Mouse (Mus musculus): ENCODE measurements around the gene Gm45837. TPM values are rescaled to one million over a fixed set of nuclear protein-coding genes. Genes with fewer than 3 reads are reported as not detected.
"Not testable (repeated sequence)": the region's sequence is repeated elsewhere in the genome, so short reads cannot be mapped to it uniquely, and the experiment has no call there.

Gm45837 gene
- total and polyA plus RNA-seq, 2 experiments from 2014 or later: not detected

GRCm38 (mm10) chr7:101551530-101551929 is 140.8 kb downstream of the Gm45837 start:
- ATAC-seq: no peak
- Histone ChIP-seq H3K9ac (no peak overlapping the region), H3K36me3 (ENCODE audit: insufficient read depth) (no peaks in the 10 kb centered on the region), H3K4me1 (ENCODE audit: insufficient read depth) (no peaks in the 10 kb centered on the region), H3K4me2 (ENCODE audit: low read depth) (no peak overlapping the region), H3K27ac (ENCODE audit: low read depth, low read length) (no peak overlapping the region), H3K27me3 (ENCODE audit: insufficient read depth, low read length) (no peaks in the 10 kb centered on the region), H3K9me3 (ENCODE audit: low read length) (no peaks in the 10 kb centered on the region), H3K4me3 (ENCODE audit: low read depth, low read length) (no peak overlapping the region)
- TF ChIP-seq CTCF (IDR thresholded peaks at IDR 0.05; ENCODE audit: low read depth): no peak
- 95% methylated on average over 1 of the region's 1 CpGs for WGBS
- DNase-seq: no peak

GRCm38 (mm10) chr7:101555473-101555872 is 144.8 kb downstream of the Gm45837 start:
- H3K27ac ChIP-seq (ENCODE audit: low read depth, low read length); H3K4me3 ChIP-seq (ENCODE audit: low read depth, low read length); H3K4me1 ChIP-seq (ENCODE audit: insufficient read depth); H3K27me3 ChIP-seq (ENCODE audit: insufficient read depth, low read length); DNase-seq; H3K9me3 ChIP-seq (ENCODE audit: low read length); H3K4me2 ChIP-seq (ENCODE audit: low read depth); H3K9ac ChIP-seq; H3K36me3 ChIP-seq (ENCODE audit: insufficient read depth); ATAC-seq: not testable (repeated sequence)
- WGBS: 96% methylated on average over 3 of the region's 3 CpGs

- Histone ChIP-seq H3K27ac (ENCODE audit: low read depth, low read length) (no peak overlapping the region), H3K4me1 (ENCODE audit: insufficient read depth) (no peaks in the 10 kb centered on the region), H3K36me3 (ENCODE audit: insufficient read depth) (no peaks in the 10 kb centered on the region), H3K9ac (no peak overlapping the region), H3K4me2 (ENCODE audit: low read depth) (no peak overlapping the region), H3K27me3 (ENCODE audit: insufficient read depth, low read length) (no peaks in the 10 kb centered on the region), H3K4me3 (ENCODE audit: low read depth, low read length) (no peak overlapping the region), H3K9me3 (ENCODE audit: low read length) (no peaks in the 10 kb centered on the region)
- ATAC-seq: no peak
- no peak for TF ChIP-seq CTCF (IDR thresholded peaks at IDR 0.05; ENCODE audit: low read depth)
- 68% methylated on average over 1 of the region's 1 CpGs for WGBS
- DNase-seq: no peak
Observed at GRCm38 (mm10) chr7:101557391-101557790, 146.7 kb downstream of the Gm45837 start.

GRCm38 (mm10) chr7:101559393-101559792 is 148.7 kb downstream of the Gm45837 start:
- 74% methylated on average over 5 of the region's 5 CpGs for WGBS
- not testable (repeated sequence) for H3K4me3 ChIP-seq (ENCODE audit: low read depth, low read length); DNase-seq; H3K9me3 ChIP-seq (ENCODE audit: low read length); H3K27me3 ChIP-seq (ENCODE audit: insufficient read depth, low read length); H3K4me2 ChIP-seq (ENCODE audit: low read depth); H3K27ac ChIP-seq (ENCODE audit: low read depth, low read length); H3K36me3 ChIP-seq (ENCODE audit: insufficient read depth); H3K4me1 ChIP-seq (ENCODE audit: insufficient read depth); H3K9ac ChIP-seq; ATAC-seq

MicroRNAs within 50 kb of the gene (microRNA counts, 519-probe panel; counts per million panel counts)
- not detected for microRNA mmu-miR-139-3p
- 3,392 counts per million, percentile 30 among the panel's probes with 10 or more counts for microRNA mmu-miR-139-5p

Small RNA genes lying within 50 kb of the gene (microRNA-seq; reads per million reads assigned to microRNA genes)
- 5,945 to 6,991 reads per million in 2 experiments for gene Mir139

Other genes with a start within 250 kb of the Gm45837 start
- gene Atg16l2, start 108.6 kb upstream of the Gm45837 start, total RNA-seq (2014; rRNA removed): 35.3 and 51.9 TPM in 2 replicates
- 13.9 and 21.6 TPM in 2 replicates for gene Atg16l2, start 108.6 kb upstream of the Gm45837 start, polyA plus RNA-seq (2015; fragmentation: Nextera tagmentation; extraction: Ambion mirVana)
- gene Stard10, start 93.8 kb upstream of the Gm45837 start, total RNA-seq (2014; rRNA removed): 17.3 and 24.5 TPM in 2 replicates
- gene Stard10, start 93.8 kb upstream of the Gm45837 start, polyA plus RNA-seq (2015; fragmentation: Nextera tagmentation; extraction: Ambion mirVana): 11.0 and 12.2 TPM in 2 replicates
- 14.3 and 15.8 TPM in 2 replicates for gene Arap1, start 62.8 kb upstream of the Gm45837 start, total RNA-seq (2014; rRNA removed)
- gene Arap1, start 62.8 kb upstream of the Gm45837 start, polyA plus RNA-seq (2015; fragmentation: Nextera tagmentation; extraction: Ambion mirVana): 8.0 and 10.5 TPM in 2 replicates
- 94.2 and 104 TPM in 2 replicates for gene Pde2a, start 10.8 kb downstream of the Gm45837 start, total RNA-seq (2014; rRNA removed)
- 66.2 and 72.4 TPM in 2 replicates for gene Pde2a, start 10.8 kb downstream of the Gm45837 start, polyA plus RNA-seq (2015; fragmentation: Nextera tagmentation; extraction: Ambion mirVana)
- gene Art2b, start 174.7 kb downstream of the Gm45837 start, total RNA-seq (2014; rRNA removed): not detected in 2 replicates
- gene Art2b, start 174.7 kb downstream of the Gm45837 start, polyA plus RNA-seq (2015; fragmentation: Nextera tagmentation; extraction: Ambion mirVana): not detected in 2 replicates

Data from forebrain, postnatal 0 days (tissue).